Mouse (Mus musculus) liver, adult 2 months (tissue): ENCODE results near the gene Optc.

Experiments
- CTCF ChIP-seq: fragments of 200-500 bp; IDR thresholded peaks from 2 replicates; pipeline ENCODE4 v1.5.1; 2011; ENCODE audit warnings: low read depth, low read length, control low read depth
- POLR2A ChIP-seq: fragments of 200-500 bp; IDR thresholded peaks from 2 replicates; pipeline ENCODE4 v1.6.1; 2011; ENCODE audit warnings: low read length, control low read depth; ENCODE audit not compliant: insufficient read depth; ENCODE audit errors: extremely low read depth

GRCm38 (mm10) chr1:133885811-133886210 lies 22.0 kb downstream of the Optc start:
- TF ChIP-seq CTCF (no peak), POLR2A (no peak)
